Mouse (Mus musculus): Measurements from ENCODE around the gene Gm12789. TPM values are rescaled to one million over a fixed set of nuclear protein-coding genes. Genes with fewer than 3 reads are reported as not detected.

Gene Gm12789
- not detected for polyA plus RNA-seq (2012; fragmentation: generic; extraction: Trizol)

DNA sequence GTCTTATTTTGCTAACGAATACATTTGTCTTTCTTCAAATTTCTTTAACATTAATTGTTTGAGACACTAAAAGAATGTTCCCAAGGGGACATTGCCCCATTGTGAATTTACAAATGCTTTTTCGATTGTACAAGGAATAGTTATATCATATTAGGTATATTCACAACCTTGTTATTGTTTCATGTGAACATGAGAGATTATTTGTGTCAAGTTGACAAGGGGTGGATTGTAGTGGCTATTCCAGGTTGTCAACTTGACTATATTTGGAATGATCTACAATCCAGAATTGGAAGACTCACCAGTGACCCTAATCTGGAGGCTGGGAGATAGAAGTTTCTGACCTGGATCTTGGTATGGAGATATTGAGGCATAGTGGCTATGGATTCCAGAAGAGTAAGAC lies at the start of gene Gm12789:
TSS of gene Gm12789 (plus strand) at position 301 of the 400 bp plus-strand sequence.

GRCm38 (mm10) chr4:101940107-101940506 lies 46.3 kb upstream of the Gm12789 start, which contains the start of gene Gm12794:
Gm12794 (plus strand) TSS chr4:101940407.

GRCm38 (mm10) chr4:101980949-101981348 lies 5.5 kb upstream of the Gm12789 start, which contains the start of gene Gm12790:
Gm12790 (minus strand) TSS chr4:101981049.

Other genes starting within 250 kb of the Gm12789 start
- gene B020004J07Rik, start 142.6 kb upstream of the Gm12789 start, polyA plus RNA-seq (2012; fragmentation: generic; extraction: Trizol) = not detected
- gene C130073F10Rik, start 92.8 kb upstream of the Gm12789 start, polyA plus RNA-seq (2012; fragmentation: generic; extraction: Trizol) = not detected
- gene Gm12800, start 77.5 kb upstream of the Gm12789 start, polyA plus RNA-seq (2012; fragmentation: generic; extraction: Trizol) = not detected
- not detected for gene Gm12794, start 46.2 kb upstream of the Gm12789 start, polyA plus RNA-seq (2012; fragmentation: generic; extraction: Trizol)
- gene Gm12790, start 5.6 kb upstream of the Gm12789 start, polyA plus RNA-seq (2012; fragmentation: generic; extraction: Trizol) = not detected
- under 1 TPM; 0.02 to 0.30 TPM for gene Pde4b, start 100.9 kb downstream of the Gm12789 start, polyA plus RNA-seq (2012; fragmentation: generic; extraction: Trizol)

All from C3H10T1/2 (cell line).